Mouse (Mus musculus): ENCODE measurements around the gene Pde3a. TPM values are rescaled to one million over a fixed set of nuclear protein-coding genes. Genes with fewer than 3 reads are reported as not detected.

The Pde3a gene
- polyA plus RNA-seq, 1 experiment from 2014 or later, result 3.0 TPM

- no peak for ATAC-seq (ENCODE audit: low FRiP score)
- no peaks in the 10 kb centered on the region for H3K4me1 ChIP-seq (replicated peaks; ENCODE audit: control insufficient read depth, insufficient read depth, low read length)
- H3K36me3 ChIP-seq (ENCODE audit: control insufficient read depth, insufficient read depth, low read length), result no peaks in the 10 kb centered on the region
- H3K4me3 ChIP-seq (ENCODE audit: low read depth, low read length), result no peak overlapping the region
- H3K9ac ChIP-seq (ENCODE audit: low read depth, low read length), result no peak overlapping the region
- no peak for DNase-seq (ENCODE audit: low spot score)
- no peak overlapping the region for H3K4me2 ChIP-seq (replicated peaks; ENCODE audit: low read depth, low read length)
- H3K27ac ChIP-seq (ENCODE audit: low read depth, low read length), result no peak overlapping the region
- H3K27me3 ChIP-seq (ENCODE audit: control insufficient read depth, insufficient read depth, low read length), result no peaks in the 10 kb centered on the region
- H3K9me3 ChIP-seq (ENCODE audit: control insufficient read depth, low read length), result no peaks in the 10 kb centered on the region
- 73% methylated on average over 3 of the region's 3 CpGs for WGBS
Measured at GRCm38 (mm10) chr6:141281685-141282084, 32.6 kb downstream of the Pde3a start.

GRCm38 (mm10) chr6:141282796-141283195 lies 33.7 kb downstream of the Pde3a start:
- 87% methylated on average over 7 of the region's 7 CpGs for WGBS

GRCm38 (mm10) chr6:141291195-141291594 lies 42.1 kb downstream of the Pde3a start:
- no peak for DNase-seq (ENCODE audit: low spot score)
- no peaks in the 10 kb centered on the region for H3K9me3 ChIP-seq (ENCODE audit: control insufficient read depth, low read length)
- H3K4me2 ChIP-seq (replicated peaks; ENCODE audit: low read depth, low read length), result no peak overlapping the region
- no peak overlapping the region for H3K9ac ChIP-seq (ENCODE audit: low read depth, low read length)
- no peak overlapping the region for H3K4me3 ChIP-seq (ENCODE audit: low read depth, low read length)
- H3K36me3 ChIP-seq (ENCODE audit: control insufficient read depth, insufficient read depth, low read length), result no peaks in the 10 kb centered on the region
- ATAC-seq (ENCODE audit: low FRiP score), result no peak
- no peak overlapping the region for H3K27ac ChIP-seq (ENCODE audit: low read depth, low read length)
- WGBS, result 87% methylated on average over 2 of the region's 2 CpGs
- H3K4me1 ChIP-seq (replicated peaks; ENCODE audit: control insufficient read depth, insufficient read depth, low read length), result no peaks in the 10 kb centered on the region
- H3K27me3 ChIP-seq (ENCODE audit: control insufficient read depth, insufficient read depth, low read length), result no peaks in the 10 kb centered on the region

More at GRCm38 (mm10) chr6:141282796-141283195, 33.7 kb downstream of the Pde3a start:
- Histone ChIP-seq H3K36me3 (ENCODE audit: control insufficient read depth, insufficient read depth, low read length) (no peaks in the 10 kb centered on the region), H3K27me3 (ENCODE audit: control insufficient read depth, insufficient read depth, low read length) (no peaks in the 10 kb centered on the region), H3K4me3 (ENCODE audit: low read depth, low read length) (no peak overlapping the region), H3K4me1 (replicated peaks; ENCODE audit: control insufficient read depth, insufficient read depth, low read length) (no peaks in the 10 kb centered on the region), H3K9ac (ENCODE audit: low read depth, low read length) (no peak overlapping the region), H3K9me3 (ENCODE audit: control insufficient read depth, low read length) (no peaks in the 10 kb centered on the region), H3K27ac (ENCODE audit: low read depth, low read length) (no peak overlapping the region), H3K4me2 (replicated peaks; ENCODE audit: low read depth, low read length) (no peak overlapping the region)
- no peak for DNase-seq (ENCODE audit: low spot score)
- no peak for ATAC-seq (ENCODE audit: low FRiP score)

GRCm38 (mm10) chr6:141292826-141293459 lies 43.9 kb downstream of the Pde3a start:
- no peaks in the 10 kb centered on the region for H3K4me1 ChIP-seq (replicated peaks; ENCODE audit: control insufficient read depth, insufficient read depth, low read length)
- no peak overlapping the region for H3K4me2 ChIP-seq (replicated peaks; ENCODE audit: low read depth, low read length)
- H3K4me3 ChIP-seq (ENCODE audit: low read depth, low read length), result no peak overlapping the region
- no peaks in the 10 kb centered on the region for H3K9me3 ChIP-seq (ENCODE audit: control insufficient read depth, low read length)
- DNase-seq (ENCODE audit: low spot score), result no peak
- no peaks in the 10 kb centered on the region for H3K36me3 ChIP-seq (ENCODE audit: control insufficient read depth, insufficient read depth, low read length)
- H3K27me3 ChIP-seq (ENCODE audit: control insufficient read depth, insufficient read depth, low read length), result no peaks in the 10 kb centered on the region
- no peak overlapping the region for H3K27ac ChIP-seq (ENCODE audit: low read depth, low read length)
- H3K9ac ChIP-seq (ENCODE audit: low read depth, low read length), result no peak overlapping the region
- ATAC-seq (ENCODE audit: low FRiP score), result no peak
- WGBS, result 92% methylated on average over 10 of the region's 10 CpGs

GRCm38 (mm10) chr6:141293460-141293853 lies 44.4 kb downstream of the Pde3a start:
- Histone ChIP-seq H3K4me1 (replicated peaks; ENCODE audit: control insufficient read depth, insufficient read depth, low read length) (no peaks in the 10 kb centered on the region), H3K9ac (ENCODE audit: low read depth, low read length) (no peak overlapping the region), H3K27me3 (ENCODE audit: control insufficient read depth, insufficient read depth, low read length) (no peaks in the 10 kb centered on the region), H3K9me3 (ENCODE audit: control insufficient read depth, low read length) (no peaks in the 10 kb centered on the region), H3K4me3 (ENCODE audit: low read depth, low read length) (no peak overlapping the region), H3K4me2 (replicated peaks; ENCODE audit: low read depth, low read length) (no peak overlapping the region), H3K36me3 (ENCODE audit: control insufficient read depth, insufficient read depth, low read length) (no peaks in the 10 kb centered on the region), H3K27ac (ENCODE audit: low read depth, low read length) (no peak overlapping the region)
- ATAC-seq (ENCODE audit: low FRiP score) (no peak), DNase-seq (ENCODE audit: low spot score) (no peak)
- 64% methylated on average over 2 of the region's 2 CpGs for WGBS

- DNase-seq (ENCODE audit: low spot score) (no peak), ATAC-seq (ENCODE audit: low FRiP score) (no peak)
- Histone ChIP-seq H3K27me3 (ENCODE audit: control insufficient read depth, insufficient read depth, low read length) (no peaks in the 10 kb centered on the region), H3K4me2 (replicated peaks; ENCODE audit: low read depth, low read length) (no peak overlapping the region), H3K9ac (ENCODE audit: low read depth, low read length) (no peak overlapping the region), H3K9me3 (ENCODE audit: control insufficient read depth, low read length) (no peaks in the 10 kb centered on the region), H3K4me1 (replicated peaks; ENCODE audit: control insufficient read depth, insufficient read depth, low read length) (no peaks in the 10 kb centered on the region), H3K27ac (ENCODE audit: low read depth, low read length) (no peak overlapping the region), H3K4me3 (ENCODE audit: low read depth, low read length) (no peak overlapping the region), H3K36me3 (ENCODE audit: control insufficient read depth, insufficient read depth, low read length) (no peaks in the 10 kb centered on the region)
- WGBS, result 84% methylated on average over 3 of the region's 3 CpGs
Measured at GRCm38 (mm10) chr6:141295264-141295663, 46.2 kb downstream of the Pde3a start.

- Histone ChIP-seq H3K9me3 (ENCODE audit: control insufficient read depth, low read length) (no peaks in the 10 kb centered on the region), H3K27ac (ENCODE audit: low read depth, low read length) (no peak overlapping the region), H3K9ac (ENCODE audit: low read depth, low read length) (no peak overlapping the region), H3K27me3 (ENCODE audit: control insufficient read depth, insufficient read depth, low read length) (no peaks in the 10 kb centered on the region), H3K4me3 (ENCODE audit: low read depth, low read length) (no peak overlapping the region), H3K36me3 (ENCODE audit: control insufficient read depth, insufficient read depth, low read length) (no peaks in the 10 kb centered on the region), H3K4me1 (replicated peaks; ENCODE audit: control insufficient read depth, insufficient read depth, low read length) (no peaks in the 10 kb centered on the region), H3K4me2 (replicated peaks; ENCODE audit: low read depth, low read length) (no peak overlapping the region)
- ATAC-seq (ENCODE audit: low FRiP score) (no peak), DNase-seq (ENCODE audit: low spot score) (no peak)
- 94% methylated on average over 14 of the region's 14 CpGs for WGBS
Measured at GRCm38 (mm10) chr6:141301750-141302748, 53.0 kb downstream of the Pde3a start.

DNA sequence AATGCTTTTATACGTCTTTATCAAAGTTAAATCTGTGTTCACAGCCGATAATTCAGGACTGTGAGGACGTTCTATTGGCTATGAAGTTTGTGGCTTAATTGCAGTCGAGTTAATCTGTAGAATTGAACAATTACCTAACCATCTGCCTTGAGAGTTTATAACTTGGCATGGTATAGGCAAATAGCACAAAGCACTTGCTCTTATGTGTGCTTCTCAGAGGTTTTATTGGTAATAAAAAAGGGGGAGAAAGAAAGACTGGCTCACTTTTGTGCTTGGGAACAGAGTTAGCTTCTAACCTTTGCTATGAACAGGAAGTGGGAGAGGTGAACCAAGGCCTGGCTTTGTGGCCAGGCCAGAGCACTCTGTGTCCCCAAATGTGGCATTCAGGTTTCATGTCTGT lies 53.8 kb downstream of the Pde3a start:
- no peak overlapping the region for H3K9ac ChIP-seq (ENCODE audit: low read depth, low read length)
- no peaks in the 10 kb centered on the region for H3K9me3 ChIP-seq (ENCODE audit: control insufficient read depth, low read length)
- no peaks in the 10 kb centered on the region for H3K4me1 ChIP-seq (replicated peaks; ENCODE audit: control insufficient read depth, insufficient read depth, low read length)
- no peak overlapping the region for H3K27ac ChIP-seq (ENCODE audit: low read depth, low read length)
- DNase-seq (ENCODE audit: low spot score) (no peak), ATAC-seq (ENCODE audit: low FRiP score) (no peak)
- no peak overlapping the region for H3K4me2 ChIP-seq (replicated peaks; ENCODE audit: low read depth, low read length)
- no peaks in the 10 kb centered on the region for H3K36me3 ChIP-seq (ENCODE audit: control insufficient read depth, insufficient read depth, low read length)
- H3K4me3 ChIP-seq (ENCODE audit: low read depth, low read length), result no peak overlapping the region
- WGBS, result 89% methylated on average over 4 of the region's 4 CpGs
- H3K27me3 ChIP-seq (ENCODE audit: control insufficient read depth, insufficient read depth, low read length), result no peaks in the 10 kb centered on the region
